Mouse (Mus musculus) C2C12 (cell line): ENCODE data around the gene Smg9. TPM values are rescaled to one million over a fixed set of nuclear protein-coding genes. Genes with fewer than 3 reads are reported as not detected.

ENCODE experiments used
- H3K27me3 ChIP-seq: one replicate; pipeline ENCODE4 v1.6.1; 2011; ENCODE audit not compliant: control insufficient read depth, insufficient read depth, insufficient read length
- H3K36me3 ChIP-seq: one replicate; pipeline ENCODE4 v1.6.1; 2011; ENCODE audit not compliant: control insufficient read depth, insufficient read depth
- H3K4me3 ChIP-seq: one replicate; pipeline ENCODE4 v1.5.1; 2011; ENCODE audit warnings: mild to moderate bottlenecking, control low read depth; ENCODE audit not compliant: poor library complexity, insufficient read depth, severe bottlenecking
- H3K79me2 ChIP-seq: one replicate; pipeline ENCODE4 v1.6.1; 2011; ENCODE audit not compliant: control insufficient read depth, insufficient read depth
- H3K79me3 ChIP-seq: one replicate; pipeline ENCODE4 v1.6.1; 2011; ENCODE audit warnings: low read depth, control low read depth
- H3ac ChIP-seq: one replicate; pipeline ENCODE3; 2011; ENCODE audit warnings: low read depth; ENCODE audit not compliant: control insufficient read depth, insufficient read length
- CEBPB ChIP-seq: IDR thresholded peaks from one replicate; pipeline ENCODE4 v1.6.1; 2011; ENCODE audit warnings: low read depth, mild to moderate bottlenecking, control low read depth, moderate library complexity
- CTCF ChIP-seq: IDR thresholded peaks from one replicate; pipeline ENCODE4 v1.5.1; 2011; ENCODE audit not compliant: control insufficient read depth, insufficient read depth, insufficient read length
- FOSL1 ChIP-seq: IDR thresholded peaks from one replicate; pipeline ENCODE4 v1.8.0; 2011; ENCODE audit warnings: mild to moderate bottlenecking, low read length; ENCODE audit not compliant: poor library complexity, insufficient read depth, severe bottlenecking
- MAX ChIP-seq: IDR thresholded peaks from one replicate; pipeline ENCODE4 v1.6.1; 2011; ENCODE audit warnings: mild to moderate bottlenecking, control low read depth
- MYOD1 ChIP-seq: IDR thresholded peaks from one replicate; pipeline ENCODE4 v1.6.1; 2011; ENCODE audit warnings: low read depth; ENCODE audit not compliant: control insufficient read depth, insufficient read length
- MYOG ChIP-seq: IDR thresholded peaks from one replicate; pipeline ENCODE4 v1.6.1; 2011; ENCODE audit not compliant: control insufficient read depth, insufficient read length; ENCODE audit errors: extremely low read depth
- USF1 ChIP-seq: IDR thresholded peaks from one replicate; pipeline ENCODE4 v1.6.1; 2011; ENCODE audit warnings: low read depth, mild to moderate bottlenecking, control low read depth, moderate library complexity
- polyA plus RNA-seq: library from polyadenylated mRNA; unstranded; fragments of >200 nt; fragmentation: generic; extraction: Trizol; gene quantifications from one replicate; pipeline ENCODE4 v1.2.1, GENCODE M21; 2012; ENCODE audit warnings: missing spikeins

Smg9 gene
- polyA plus RNA-seq, 1 experiment: 21.8 TPM

GRCm38 (mm10) chr7:24369731-24370541 lies 29.5 kb upstream of the Smg9 start, which contains the start of gene Kcnn4:
Kcnn4 (plus strand) TSS chr7:24370263.
- H3ac ChIP-seq: peak within 1 kb of the TSS; percentile 90
- TF ChIP-seq FOSL1 (peak; percentile 53), MAX (peak; percentile 70), CEBPB (no peak), CTCF (no peak), USF1 (no peak), MYOD1 (no peak), MYOG (no peak)
- H3K79me2 ChIP-seq: peaks cover 49% of the 10 kb centered on the region
- peaks cover 4% of the 10 kb centered on the region for H3K36me3 ChIP-seq
- H3K4me3 ChIP-seq: peak within 1 kb of the TSS; percentile 51
- no peaks in the 10 kb centered on the region for H3K27me3 ChIP-seq
- H3K79me3 ChIP-seq: peaks cover 35% of the 10 kb centered on the region

GRCm38 (mm10) chr7:24371012-24371808 lies 28.2 kb upstream of the Smg9 start:
- Histone ChIP-seq H3K27me3 (no peaks in the 10 kb centered on the region), H3K79me3 (peaks cover 38% of the 10 kb centered on the region), H3K4me3 (peak overlapping the region; percentile 51), H3ac (peak overlapping the region; percentile 82), H3K79me2 (peaks cover 58% of the 10 kb centered on the region), H3K36me3 (peaks cover 9% of the 10 kb centered on the region)
- TF ChIP-seq FOSL1 (no peak), MYOG (no peak), CTCF (no peak), CEBPB (no peak), MAX (no peak), MYOD1 (no peak), USF1 (no peak)

- H3K79me3 ChIP-seq: peaks cover 38% of the 10 kb centered on the region
- peak overlapping the region; percentile 51 for H3K4me3 ChIP-seq
- H3ac ChIP-seq: peak overlapping the region; percentile 82
- H3K27me3 ChIP-seq: no peaks in the 10 kb centered on the region
- TF ChIP-seq CTCF (no peak), MYOG (no peak), MAX (no peak), MYOD1 (no peak), USF1 (no peak), FOSL1 (no peak), CEBPB (no peak)
- H3K79me2 ChIP-seq: peaks cover 64% of the 10 kb centered on the region
- H3K36me3 ChIP-seq: peaks cover 14% of the 10 kb centered on the region
These were observed 27.6 kb upstream of the Smg9 start for GRCm38 (mm10) chr7:24371809-24372145.

GRCm38 (mm10) chr7:24372300-24372699 lies 27.1 kb upstream of the Smg9 start:
- TF ChIP-seq MYOD1 (no peak), USF1 (no peak), FOSL1 (no peak), CEBPB (no peak), CTCF (no peak), MAX (no peak), MYOG (no peak)
- H3K4me3 ChIP-seq: peak overlapping the region; percentile 51

GRCm38 (mm10) chr7:24372786-24373185 lies 26.6 kb upstream of the Smg9 start:
- peak overlapping the region; percentile 51 for H3K4me3 ChIP-seq

More at GRCm38 (mm10) chr7:24372300-24372699, 27.1 kb upstream of the Smg9 start:
- Histone ChIP-seq H3K79me2 (peaks cover 69% of the 10 kb centered on the region), H3ac (peak overlapping the region; percentile 61), H3K27me3 (no peaks in the 10 kb centered on the region), H3K79me3 (peaks cover 38% of the 10 kb centered on the region), H3K36me3 (peaks cover 15% of the 10 kb centered on the region)

More at GRCm38 (mm10) chr7:24372786-24373185, 26.6 kb upstream of the Smg9 start:
- H3K27me3 ChIP-seq: no peaks in the 10 kb centered on the region
- H3K79me2 ChIP-seq: peaks cover 74% of the 10 kb centered on the region
- peaks cover 15% of the 10 kb centered on the region for H3K36me3 ChIP-seq
- TF ChIP-seq USF1 (no peak), MAX (no peak), MYOD1 (no peak), MYOG (no peak), CTCF (no peak), CEBPB (no peak), FOSL1 (no peak)
- peaks cover 38% of the 10 kb centered on the region for H3K79me3 ChIP-seq
- H3ac ChIP-seq: no peak overlapping the region
